Mouse (Mus musculus) olfactory bulb, adult 2 months (tissue): ENCODE results near the gene Oxsr1.

ENCODE experiments used
- CTCF ChIP-seq: fragments of 200-500 bp; IDR thresholded peaks from 2 replicates; pipeline ENCODE4 v1.5.1; 2012; ENCODE audit warnings: low read depth, mild to moderate bottlenecking, low read length, moderate library complexity; ENCODE audit not compliant: insufficient read depth
- POLR2A ChIP-seq: fragments of 200-500 bp; IDR thresholded peaks from 2 replicates; pipeline ENCODE4 v1.6.1; 2012; ENCODE audit warnings: mild to moderate bottlenecking, low read depth, low read length, moderate library complexity; ENCODE audit not compliant: insufficient read depth

DNA sequence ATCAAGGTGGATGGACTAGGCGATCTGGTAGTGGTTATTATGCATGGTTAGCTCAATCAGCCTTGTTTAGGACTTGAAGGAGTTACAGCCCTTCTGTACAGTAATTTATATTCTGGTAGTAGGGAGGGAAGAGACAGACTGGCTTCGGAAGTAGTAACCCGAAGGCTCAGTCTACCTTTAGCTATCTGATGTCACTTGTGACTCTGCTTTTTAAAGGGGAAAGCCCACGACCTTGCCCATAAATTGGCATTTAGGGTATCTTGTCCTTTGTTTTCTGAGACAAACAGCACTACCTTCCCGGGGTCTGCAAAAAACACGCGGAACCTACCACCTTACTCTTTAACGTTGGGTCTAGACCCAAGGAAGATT is 18.0 kb upstream of the Oxsr1 start:
- TF ChIP-seq POLR2A (no peak), CTCF (no peak)
